Mouse (Mus musculus) embryo, embryonic 9.5 days (tissue): ENCODE measurements around the gene Rreb1.

ENCODE experiments used
- DNase-seq: peaks from one replicate; pipeline ENCODE4 v3.0.0-alpha.2; 2017; ENCODE audit errors: extremely low spot score

Rreb1 gene

DNA sequence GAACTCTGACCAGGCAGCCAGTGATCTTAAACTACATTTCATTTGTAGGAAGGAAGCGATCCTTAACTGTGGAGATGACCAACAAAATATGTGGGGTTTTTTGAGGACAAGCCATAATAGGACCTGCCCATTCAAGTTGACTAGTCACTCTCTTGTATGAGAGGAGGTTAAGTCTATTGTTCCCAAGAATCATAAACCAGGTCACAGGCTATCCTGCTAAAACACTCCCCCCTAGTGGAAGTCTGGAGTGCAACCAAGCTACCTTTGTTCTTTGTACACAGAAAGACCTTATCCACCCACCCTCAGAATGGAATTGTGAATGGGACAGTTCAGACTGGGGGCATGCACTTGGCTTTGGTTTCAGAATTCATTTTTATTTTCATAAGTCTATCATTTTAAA is 166.1 kb downstream of the Rreb1 start:
- peak; percentile 39 for DNase-seq

DNA sequence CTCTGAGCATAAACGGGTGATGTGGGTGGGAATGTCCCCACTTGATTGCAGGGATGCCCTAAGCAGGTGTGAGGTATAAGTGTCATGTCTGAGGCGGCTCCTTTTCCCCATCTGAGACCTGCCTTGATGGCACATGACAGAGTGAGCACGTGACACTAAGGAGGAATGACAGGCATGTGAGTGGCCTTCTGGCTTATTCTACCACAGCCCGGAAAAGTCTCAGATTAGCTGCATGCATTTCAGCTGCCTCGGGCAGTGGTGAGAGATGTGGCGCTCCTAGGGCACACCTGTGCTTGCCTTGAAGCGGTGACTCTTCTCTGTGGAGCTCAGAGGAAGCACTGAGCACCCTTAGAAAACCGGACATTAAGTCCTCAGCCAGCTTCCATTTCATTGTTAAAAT is 167.2 kb downstream of the Rreb1 start:
- no peak for DNase-seq

DNA sequence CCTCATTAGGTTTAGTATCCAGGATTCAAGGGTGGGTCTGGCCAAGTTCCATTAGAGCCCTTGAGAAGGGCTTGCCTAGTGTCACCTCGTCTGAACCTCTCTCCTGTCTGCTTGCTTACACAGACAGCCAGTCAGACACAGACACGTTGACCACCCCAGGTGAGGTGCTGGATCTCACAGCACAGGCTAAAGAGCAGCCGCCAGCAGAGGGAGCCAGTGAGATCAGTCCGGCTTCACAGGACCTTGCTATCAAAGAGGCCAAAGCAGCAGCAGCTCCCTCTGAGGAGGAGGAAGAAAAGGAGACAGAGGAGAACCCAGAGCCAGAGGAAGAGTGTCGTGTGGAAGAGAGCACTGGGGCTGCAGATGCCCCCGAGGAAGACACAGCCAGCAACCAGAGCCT is 168.5 kb downstream of the Rreb1 start:
- peak; percentile 79 for DNase-seq

DNA sequence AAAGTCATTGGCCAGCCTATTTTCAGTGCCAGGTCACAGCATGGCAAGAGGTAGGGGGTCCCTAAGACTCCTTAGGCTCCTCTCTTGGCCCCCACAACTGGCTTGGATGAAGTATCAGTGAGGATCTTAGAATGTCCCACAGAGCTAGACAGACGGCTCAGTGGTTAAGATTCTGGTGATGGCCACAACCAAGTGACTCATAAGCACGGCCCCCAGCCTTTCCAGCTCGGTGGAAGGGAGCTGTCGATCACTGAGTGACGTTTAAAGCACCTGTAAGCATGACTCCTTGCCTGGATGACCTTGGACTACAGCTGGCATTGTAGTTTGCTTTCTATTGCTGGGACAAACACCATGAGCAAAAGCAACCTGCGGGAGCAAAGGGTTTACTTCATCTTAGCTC is 174.8 kb downstream of the Rreb1 start:
- no peak for DNase-seq

DNA sequence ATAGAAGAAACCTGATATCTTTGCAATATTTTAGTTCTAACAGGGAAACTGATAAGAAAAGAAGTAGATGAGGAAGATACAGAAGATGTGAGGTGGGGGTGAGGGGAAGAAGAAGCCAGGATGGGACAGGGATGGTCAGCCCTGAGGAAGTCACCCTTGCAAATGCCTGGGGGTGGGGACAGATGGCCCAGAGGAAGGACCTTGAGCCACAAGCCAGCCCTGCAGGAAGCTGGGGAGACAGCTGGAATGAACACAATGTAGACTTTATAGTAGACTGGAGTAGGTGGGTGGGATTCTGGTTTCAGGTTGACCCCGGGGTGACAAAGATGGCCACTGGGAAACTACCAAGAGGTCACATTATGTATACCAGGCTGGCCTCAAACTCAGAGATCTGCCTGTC is 176.1 kb downstream of the Rreb1 start:
- no peak for DNase-seq

DNA sequence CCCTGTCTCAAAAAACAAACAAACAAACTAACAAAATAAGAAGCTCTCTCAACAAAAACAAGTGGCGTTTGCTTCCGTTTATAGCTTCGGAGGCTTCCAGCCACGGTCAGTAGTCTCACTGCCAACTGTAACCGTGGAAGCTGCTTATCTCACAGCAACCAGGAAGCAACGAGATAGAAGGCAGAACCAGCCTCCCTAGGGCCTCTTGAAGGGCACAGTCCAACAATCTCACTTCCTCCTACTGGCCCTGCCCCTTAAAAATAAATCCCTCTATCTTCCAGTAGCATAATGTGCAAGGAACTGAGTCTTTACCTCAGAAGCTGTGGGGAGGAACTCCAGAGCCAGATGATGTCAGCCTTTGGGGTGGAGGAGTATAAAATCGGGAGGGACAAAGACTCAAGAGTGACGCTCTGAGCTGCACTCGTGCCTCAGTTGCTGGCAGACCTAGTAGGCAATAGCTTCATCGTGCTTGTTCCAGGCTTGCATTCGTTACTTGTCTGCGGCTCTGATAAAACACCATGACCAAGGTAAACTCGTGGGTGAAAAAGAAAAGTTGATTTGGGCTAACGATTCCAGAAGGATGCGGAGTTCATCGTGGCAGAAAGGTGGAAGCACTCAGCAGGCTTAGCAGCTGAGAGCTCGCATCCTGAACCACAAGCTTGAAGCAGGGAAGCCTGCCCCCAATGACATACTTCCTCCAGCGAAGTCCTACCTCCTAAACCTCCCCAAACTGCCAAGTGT is 180.5 kb downstream of the Rreb1 start:
- DNase-seq, result no peak

DNA sequence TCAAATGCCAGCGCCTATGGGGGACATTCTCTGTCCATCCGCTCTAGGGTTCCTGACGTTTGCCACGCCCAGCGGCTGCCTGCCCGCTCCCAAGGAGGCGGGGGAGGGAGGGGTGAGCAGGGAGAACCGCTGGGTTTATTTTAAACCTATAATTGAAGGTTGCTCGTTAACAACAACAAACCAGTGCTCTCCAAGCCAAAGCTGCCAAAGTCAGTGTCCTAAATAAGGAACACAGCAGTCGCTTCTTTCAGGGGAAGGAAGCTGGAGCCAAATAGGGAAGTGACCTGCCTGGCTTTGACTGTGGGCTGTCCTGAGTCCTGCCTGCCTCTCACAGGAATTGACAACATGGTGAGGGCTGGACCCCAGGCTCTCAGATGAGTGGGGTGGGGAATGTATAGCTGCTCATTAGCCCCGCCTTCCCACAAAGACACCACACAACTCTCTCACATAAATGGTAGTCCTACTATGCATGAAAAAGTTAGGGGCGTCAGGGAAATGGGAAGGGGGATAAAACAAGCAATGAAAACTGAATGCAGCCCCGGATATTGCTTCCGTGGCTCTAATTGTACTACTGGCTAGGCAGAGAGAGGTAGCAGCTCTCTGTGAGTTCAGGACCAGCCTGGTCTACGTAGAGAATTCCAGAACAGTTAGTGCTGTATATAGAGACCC is 181.2 kb downstream of the Rreb1 start:
- no peak for DNase-seq

DNA sequence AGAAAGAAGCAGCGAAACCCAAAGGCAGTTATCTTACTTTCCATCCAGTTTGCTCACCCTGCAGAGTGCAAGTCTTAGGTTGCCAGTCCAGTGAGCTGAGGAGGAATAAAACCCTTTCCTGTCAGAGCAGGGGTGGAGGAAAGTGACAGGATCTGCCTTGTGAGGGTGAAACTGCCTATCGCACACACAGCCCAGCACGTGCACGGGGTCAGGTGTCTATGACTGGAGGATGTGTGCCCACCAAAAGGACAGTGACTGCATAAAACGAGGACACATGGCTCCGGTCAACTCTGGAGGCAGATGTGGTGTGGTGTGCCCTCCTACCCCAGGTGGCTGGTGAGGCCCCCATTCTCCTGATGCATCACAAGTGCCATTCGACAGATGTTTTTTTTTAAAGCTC is 181.7 kb downstream of the Rreb1 start:
- no peak for DNase-seq

DNA sequence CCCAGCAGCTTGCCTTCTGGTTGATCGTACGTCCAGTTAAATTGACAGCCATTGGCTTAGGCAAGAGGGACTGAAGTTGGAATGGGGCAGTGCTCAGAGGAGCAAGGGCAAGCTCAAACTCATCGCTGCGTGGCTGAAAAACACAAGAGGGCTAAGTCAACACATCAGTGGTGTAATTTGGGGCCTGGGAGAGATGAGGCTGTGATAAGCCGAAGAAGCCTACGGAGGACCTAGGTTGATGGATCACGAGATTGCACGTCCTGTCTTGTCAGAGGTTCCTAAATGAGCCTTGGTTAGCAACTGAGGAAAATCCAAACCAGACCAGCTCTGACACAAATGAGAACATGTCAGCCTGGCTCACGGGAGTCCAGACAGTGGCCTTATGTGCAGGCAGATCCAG is 184.3 kb downstream of the Rreb1 start:
- no peak for DNase-seq

DNA sequence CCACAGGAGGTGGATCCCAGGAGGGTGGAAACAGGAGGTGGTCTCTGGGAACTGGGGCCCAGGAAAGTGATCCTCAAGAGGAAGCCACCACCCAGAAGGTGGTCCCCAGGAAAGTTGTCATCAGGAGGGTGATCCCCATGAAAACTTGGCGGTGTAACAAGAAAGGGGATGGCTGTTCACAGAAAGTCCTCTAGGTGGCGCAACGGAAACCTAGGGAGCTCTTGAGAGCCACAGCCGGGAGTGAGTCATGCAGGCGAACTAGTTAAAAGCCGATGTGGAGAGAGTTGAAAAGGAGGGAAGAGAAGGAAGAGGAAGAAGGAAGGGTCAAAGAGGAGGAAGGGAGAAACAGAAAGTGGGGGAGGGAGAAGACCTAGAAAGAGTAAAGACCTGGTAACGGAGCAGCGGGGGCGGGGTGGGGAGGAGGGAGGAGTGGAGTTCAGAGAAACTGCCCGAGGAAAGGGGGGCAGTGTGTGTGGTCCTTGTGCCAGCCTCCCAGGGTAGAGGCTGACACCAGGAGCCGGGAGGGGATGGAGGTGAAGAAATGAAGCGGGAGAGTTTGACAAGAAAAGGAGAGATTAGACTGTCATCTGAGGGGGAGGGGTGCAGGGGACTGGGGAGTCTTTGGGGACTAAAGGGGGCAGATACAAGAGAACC is 185.3 kb downstream of the Rreb1 start:
- peak; percentile 83 for DNase-seq

DNA sequence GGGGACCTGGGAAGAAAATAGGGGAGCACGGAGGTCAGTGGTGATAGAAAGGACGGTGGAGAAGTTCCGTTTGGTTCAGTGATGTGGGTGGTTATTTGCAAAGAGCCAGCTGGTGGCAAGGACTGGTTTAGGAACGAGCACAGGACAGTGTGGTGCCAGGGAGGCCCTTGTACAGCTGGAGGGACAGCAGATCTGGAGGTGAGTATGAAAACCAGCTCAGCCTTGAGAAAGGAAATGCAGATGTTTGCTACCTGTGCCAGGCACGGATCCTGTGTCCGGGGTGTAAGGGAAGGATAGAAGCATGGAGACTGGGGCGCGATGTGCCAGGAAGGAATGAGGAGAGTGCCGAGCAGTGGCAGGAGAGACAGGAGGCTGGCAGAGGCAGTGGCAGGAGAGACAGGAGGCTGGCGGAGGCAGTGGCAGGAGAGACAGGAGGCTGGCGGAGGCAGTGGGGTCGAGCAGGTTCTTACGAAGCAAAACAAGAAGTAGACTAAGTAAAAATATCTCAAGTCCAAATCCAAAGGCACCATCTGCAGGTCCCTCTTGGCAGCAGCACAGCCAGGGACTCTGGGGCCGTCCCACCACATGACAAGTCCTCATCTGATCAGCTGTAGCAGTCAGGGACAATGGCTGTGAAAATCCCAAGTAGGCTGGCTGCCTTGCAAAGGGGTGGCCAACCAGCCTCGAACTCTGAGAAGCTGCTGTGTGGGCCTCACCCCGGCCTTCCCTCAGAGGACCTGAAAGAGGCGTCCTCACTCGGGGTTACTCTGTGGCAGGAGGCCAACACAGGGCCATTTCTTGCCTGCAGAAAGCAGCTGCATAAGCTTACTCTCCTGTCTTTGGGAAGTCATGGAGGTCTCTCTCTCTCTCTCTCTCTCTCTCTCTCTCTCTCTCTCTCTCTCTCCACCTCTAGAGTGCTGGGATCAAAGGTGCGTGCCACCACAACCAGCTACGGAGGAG is 186.2 kb downstream of the Rreb1 start:
- DNase-seq, result no peak

DNA sequence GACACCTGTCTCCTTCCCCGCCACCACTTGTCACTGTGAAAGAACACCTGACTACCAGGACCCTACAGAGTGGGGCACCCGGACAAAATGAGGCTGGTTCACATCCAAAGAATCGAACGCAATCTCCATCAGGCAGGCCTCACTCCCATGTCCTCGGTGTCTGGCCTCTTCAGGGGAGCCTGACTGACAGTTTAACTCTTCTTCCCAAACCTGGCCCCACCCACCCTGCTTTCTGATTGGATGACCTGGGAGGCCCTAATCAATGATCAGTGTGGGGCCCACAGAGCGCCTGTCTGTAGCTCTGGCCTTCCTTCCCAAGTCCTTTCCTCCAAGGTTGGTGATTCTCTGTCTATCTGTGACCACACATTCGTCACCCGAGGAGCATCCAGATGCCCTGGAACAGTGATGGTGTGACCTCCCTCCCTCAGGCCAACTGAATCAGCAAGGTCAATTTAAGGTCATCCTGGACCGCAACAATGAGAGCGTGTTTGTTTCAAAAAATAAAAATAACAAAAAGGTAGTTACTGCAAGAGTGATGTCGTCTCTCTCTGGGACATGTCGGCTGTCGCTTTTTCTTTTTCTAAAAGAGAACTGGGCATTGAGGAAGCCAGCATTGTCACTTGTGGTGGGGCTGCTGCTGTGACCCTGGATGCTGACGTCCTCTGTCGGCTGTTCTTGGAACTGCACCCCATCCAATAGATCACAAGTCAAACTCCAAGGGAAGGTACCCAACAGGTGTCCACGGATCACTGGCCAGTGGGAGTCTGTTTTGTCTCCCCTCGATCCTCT is 187.1 kb downstream of the Rreb1 start:
- DNase-seq, result peak; percentile 67

DNA sequence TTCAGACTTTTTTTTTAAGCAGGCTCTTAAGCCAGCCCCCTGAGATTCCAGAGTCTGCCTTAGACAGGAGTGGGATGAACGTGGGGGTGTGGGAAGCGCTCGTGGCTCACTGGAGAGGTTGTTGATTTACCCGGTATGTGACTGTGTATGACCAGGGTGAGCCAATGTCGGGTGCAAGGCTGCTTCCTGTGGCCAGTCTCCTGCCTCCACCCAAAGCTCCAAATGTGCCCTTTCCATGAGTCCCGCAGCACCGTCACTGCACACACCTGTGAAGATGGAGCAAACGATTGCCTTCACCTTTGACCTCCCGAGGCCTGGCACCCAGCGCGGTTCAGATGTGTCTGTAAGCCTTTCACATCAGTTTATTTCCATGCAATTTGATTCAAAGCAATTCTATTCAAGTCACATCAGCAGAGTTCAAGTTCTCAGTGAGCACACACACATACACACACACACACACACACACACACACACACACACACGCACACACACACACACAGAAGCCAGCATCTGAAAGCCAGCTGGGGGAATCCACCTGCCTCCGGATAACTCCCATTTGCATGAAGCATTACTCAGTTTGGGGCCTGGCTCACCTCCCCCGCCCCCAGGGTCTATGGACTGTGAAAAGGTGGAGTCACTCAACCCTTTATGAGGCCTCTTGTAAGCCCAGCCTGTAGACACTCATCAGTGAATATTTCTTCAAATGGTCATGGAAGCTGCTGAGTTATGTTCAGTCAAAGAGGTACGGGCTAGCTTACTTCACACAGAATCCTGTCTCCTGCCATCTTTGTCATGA is 188.3 kb downstream of the Rreb1 start:
- no peak for DNase-seq

DNA sequence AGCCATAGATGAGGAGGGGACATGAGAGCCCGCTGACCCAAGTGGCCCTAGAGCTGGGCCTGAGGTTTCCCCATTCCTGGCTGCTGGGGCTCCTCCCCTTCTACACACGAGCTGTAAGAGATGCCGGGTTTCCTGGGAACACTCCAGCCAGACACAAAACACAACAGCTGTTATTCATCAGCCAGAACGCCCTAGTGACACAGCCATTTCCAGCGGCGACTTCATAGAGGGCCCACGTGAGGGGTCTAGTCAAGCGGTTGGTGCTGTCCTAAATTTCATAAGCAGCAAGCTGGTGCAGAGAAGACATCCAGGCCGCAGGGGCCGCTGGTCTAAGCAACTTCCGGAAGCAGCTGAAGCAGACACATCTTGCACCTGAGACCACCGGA is 188.8 kb downstream of the Rreb1 start:
- peak; percentile 38 for DNase-seq

DNA sequence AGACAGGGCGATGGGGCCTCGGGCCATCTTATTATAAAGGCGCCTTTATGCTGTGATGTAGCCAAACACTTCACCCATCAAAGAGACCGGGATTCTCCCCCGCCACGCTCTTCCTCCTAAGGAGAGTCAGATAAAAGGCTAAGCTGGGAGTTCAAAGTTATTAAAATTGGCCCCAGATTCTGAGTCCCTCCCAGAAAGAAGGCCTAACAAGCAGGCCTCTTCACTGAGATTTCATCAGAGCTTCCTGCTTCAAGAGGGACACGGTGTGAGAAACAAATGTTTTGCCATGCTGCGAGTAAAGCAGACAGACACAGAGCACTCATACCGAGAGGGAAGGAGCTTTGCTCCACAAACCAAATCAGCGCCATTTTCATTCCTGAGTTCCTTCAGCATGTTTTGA is 189.4 kb downstream of the Rreb1 start:
- DNase-seq, result no peak

DNA sequence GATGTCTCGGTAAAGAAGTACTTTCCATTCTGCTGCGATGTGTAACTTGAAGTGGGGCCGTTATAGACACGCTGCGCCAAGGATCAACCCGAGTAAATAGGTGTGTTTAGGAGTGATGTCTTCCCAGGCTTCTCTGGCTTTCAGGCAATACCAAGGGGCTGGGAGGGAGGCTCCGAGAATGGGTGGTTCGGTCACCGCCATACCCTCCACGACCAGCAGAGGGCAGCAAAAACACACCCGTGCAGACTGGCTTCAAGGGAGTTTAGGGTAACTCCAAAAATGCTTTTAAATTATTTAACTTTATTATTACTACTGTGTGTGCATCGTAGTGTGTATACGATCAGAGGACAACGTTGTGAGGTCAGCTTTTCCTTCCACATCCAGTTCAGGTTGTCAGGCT is 191.1 kb downstream of the Rreb1 start:
- peak; percentile 85 for DNase-seq

DNA sequence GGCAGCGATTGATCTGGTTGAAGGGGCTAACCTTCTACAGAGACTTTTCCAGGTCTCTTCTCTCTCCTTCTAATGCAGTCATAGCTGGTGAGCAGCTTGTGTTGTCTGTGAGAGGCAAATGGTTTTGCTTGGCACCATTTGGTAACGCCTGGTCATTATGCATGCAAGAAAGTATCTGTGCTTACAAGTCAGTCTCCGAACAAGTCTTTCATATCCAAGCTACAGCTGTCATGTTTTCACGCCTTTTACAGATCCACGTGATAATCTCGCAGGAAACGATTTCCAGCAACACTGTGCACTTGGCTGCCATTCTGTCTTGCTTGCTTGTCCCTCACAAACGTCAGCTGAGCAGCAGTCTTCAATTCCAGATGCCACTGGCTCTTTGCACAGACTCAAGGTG is 191.8 kb downstream of the Rreb1 start:
- no peak for DNase-seq

DNA sequence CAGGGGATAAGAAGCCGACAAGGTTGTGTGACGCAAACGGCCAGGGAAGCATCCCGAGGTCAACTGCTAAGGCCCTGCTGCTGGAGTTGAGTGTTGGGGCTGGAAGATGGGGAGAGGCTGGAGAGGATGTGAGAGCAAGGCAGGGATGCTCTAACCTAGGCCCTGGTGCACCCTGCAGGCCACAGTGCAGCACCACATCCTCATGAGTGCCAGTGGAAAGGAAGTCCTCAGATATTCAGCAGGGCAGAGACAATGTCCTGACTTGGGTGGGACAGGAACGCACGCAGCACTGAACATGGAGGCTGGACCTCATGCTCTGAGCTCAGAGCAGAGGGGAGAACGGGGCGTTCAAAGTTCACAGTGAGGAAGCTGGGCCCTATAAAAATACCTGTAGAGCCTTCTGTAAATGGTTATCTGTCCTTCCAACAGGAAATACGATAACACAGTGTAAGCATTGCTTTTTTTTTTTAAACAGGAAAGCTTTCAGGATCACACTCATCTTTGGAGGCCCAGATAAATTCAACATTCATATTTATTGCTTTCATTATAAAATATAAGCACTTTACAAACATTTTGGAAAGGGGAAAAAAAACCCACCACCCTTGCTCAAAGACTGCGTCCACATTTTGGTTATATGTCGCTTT is 192.8 kb downstream of the Rreb1 start:
- DNase-seq, result no peak

DNA sequence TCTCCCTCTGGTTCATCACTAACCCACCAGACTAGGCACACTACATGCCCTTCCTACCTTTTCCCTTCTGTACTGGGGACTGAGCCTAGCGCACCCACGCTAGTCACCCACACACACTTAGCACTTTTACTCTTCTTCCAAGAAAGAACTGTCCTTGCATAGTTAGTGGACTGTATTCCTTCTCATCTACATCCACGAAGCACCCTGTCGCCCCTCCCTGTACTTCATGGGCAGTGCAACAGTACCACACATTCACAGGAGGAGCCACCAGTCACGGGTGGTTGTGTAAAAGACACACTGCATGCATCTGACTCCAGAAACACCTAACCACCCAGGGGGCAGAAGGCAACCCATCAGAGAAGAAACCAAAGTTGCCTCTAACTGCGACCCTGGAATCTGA is 195.8 kb downstream of the Rreb1 start:
- DNase-seq, result no peak

DNA sequence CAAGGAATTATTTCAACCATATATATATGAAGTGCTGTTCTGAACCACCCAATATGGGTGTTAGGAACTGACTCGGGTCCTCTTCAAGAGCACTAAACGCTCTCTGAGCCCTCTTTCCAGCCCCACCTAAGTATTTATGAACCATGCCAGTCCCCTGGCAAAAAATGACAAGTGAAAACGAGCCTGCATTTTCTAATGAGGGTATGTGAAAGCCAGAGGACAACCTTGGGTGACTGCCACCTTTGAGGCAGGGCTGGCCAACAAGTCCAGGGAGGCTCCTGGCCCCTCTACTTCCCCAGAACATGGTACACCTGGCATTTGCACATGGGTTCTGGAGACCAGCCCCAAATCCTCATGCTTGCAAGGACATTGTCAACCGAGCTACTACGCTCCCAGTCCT is 196.5 kb downstream of the Rreb1 start:
- no peak for DNase-seq
